Comparison of ENCODE assay signal across 19 mouse cellular contexts in genomic region chr7:121371990-121372389, GRCm38 (mm10). TPM values are rescaled to one million over a fixed set of nuclear protein-coding genes. Genes with fewer than 3 reads are reported as not detected.
"Had no signal": no experiment of that assay in that cellular context is flagged by ENCODE, and none has a peak within 500 bp of the region (broad histone marks: within the 10 kb centered on the region; RNA-seq: fewer than 3 reads in every experiment).

No protein-coding gene starts in this region.

- H3K27ac ChIP-seq: neural tube, embryonic 12.5 days; neural tube, embryonic 13.5 days; neural tube, embryonic 15.5 days; stomach, embryonic 15.5 days; stomach, postnatal 0 days had no signal

- H3K9me3 ChIP-seq: neural tube, embryonic 12.5 days; neural tube, embryonic 13.5 days; neural tube, embryonic 15.5 days; stomach, embryonic 15.5 days had no signal

- H3K4me3 ChIP-seq: neural tube, embryonic 12.5 days; neural tube, embryonic 13.5 days; neural tube, embryonic 15.5 days; stomach, embryonic 15.5 days had no signal

- H3K4me2 ChIP-seq: neural tube, embryonic 12.5 days; neural tube, embryonic 13.5 days; neural tube, embryonic 15.5 days; stomach, embryonic 15.5 days had no signal

- H3K27me3 ChIP-seq: neural tube, embryonic 12.5 days; neural tube, embryonic 13.5 days; neural tube, embryonic 15.5 days; stomach, embryonic 15.5 days had no signal

- H3K36me3 ChIP-seq: neural tube, embryonic 12.5 days; neural tube, embryonic 13.5 days; neural tube, embryonic 15.5 days; stomach, embryonic 15.5 days had no signal

- DNase-seq: retina, postnatal 1 day; right cerebral cortex, adult 18-20 months; right cerebral cortex, postnatal 14 days; right cerebral cortex, postnatal 25 days; right cerebral cortex, postnatal 4 days; spleen, adult 18-20 months; thymus, adult 18-20 months; thymus, adult 2 months; thymus, postnatal 14 days; thymus, postnatal 25 days; thymus, postnatal 36 days; thymus, postnatal 4 days had no signal

- H3K9ac ChIP-seq: neural tube, embryonic 12.5 days; neural tube, embryonic 13.5 days; neural tube, embryonic 15.5 days; stomach, embryonic 15.5 days had no signal

- H3K4me1 ChIP-seq: neural tube, embryonic 12.5 days; neural tube, embryonic 13.5 days; stomach, embryonic 15.5 days had no signal

RNA-seq across cellular contexts. Expression of gene Hs3st2, which starts 19.7 kb away (rescaled TPM):
- total RNA-seq: neutrophil, adult 5-6 weeks had no signal
- polyA plus RNA-seq: thymus, postnatal 0 days had no signal
